Mouse (Mus musculus) liver, embryonic 12.5 days (tissue): ENCODE measurements around the gene Axin2. TPM values are rescaled to one million over a fixed set of nuclear protein-coding genes. Genes with fewer than 3 reads are reported as not detected.

Experiments used
- ATAC-seq: fragments of 200-750 bp; cut with Nextera tagmentation; 2 replicates; pipeline ENCODE4 v1.8.0; 2017; ENCODE audit warnings: moderate number of reproducible peaks, mild to moderate bottlenecking, moderate library complexity
- H3K27ac ChIP-seq: fragments of 300-500 bp; sonication (generic); 2 replicates; pipeline ENCODE4 v1.5.1; 2016; ENCODE audit warnings: mild to moderate bottlenecking
- H3K27me3 ChIP-seq: fragments of 300-500 bp; sonication (generic); replicated peaks from 2 replicates; pipeline ENCODE4 v1.6.1; 2016; ENCODE audit warnings: mild to moderate bottlenecking, moderate library complexity
- H3K36me3 ChIP-seq: fragments of 300-500 bp; sonication (generic); 2 replicates; pipeline ENCODE4 v1.6.1; 2016; ENCODE audit warnings: mild to moderate bottlenecking, moderate library complexity
- H3K4me1 ChIP-seq: fragments of 300-500 bp; sonication (generic); 2 replicates; pipeline ENCODE4 v1.6.1; 2016
- H3K4me2 ChIP-seq: fragments of 300-500 bp; sonication (generic); 2 replicates; pipeline ENCODE4 v1.6.1; 2016; ENCODE audit warnings: mild to moderate bottlenecking, moderate library complexity
- H3K4me3 ChIP-seq: fragments of 300-500 bp; sonication (generic); 2 replicates; pipeline ENCODE4 v1.5.1; 2016; ENCODE audit warnings: mild to moderate bottlenecking, moderate library complexity
- H3K9ac ChIP-seq: fragments of 300-500 bp; sonication (generic); 2 replicates; pipeline ENCODE4 v1.6.1; 2016; ENCODE audit warnings: mild to moderate bottlenecking, moderate library complexity
- H3K9me3 ChIP-seq: fragments of 300-500 bp; sonication (generic); replicated peaks from 2 replicates; pipeline ENCODE4 v1.6.1; 2016; ENCODE audit warnings: mild to moderate bottlenecking, moderate library complexity
- WGBS: fragments of 180-500 bp; shearing (Covaris S2); methylation state at CpG from one replicate; pipeline ENCODE4 v1.1.7; 2016; ENCODE audit not compliant: insufficient replicate concordance; 5-methylcytosine and 5-hydroxymethylcytosine counted together
- polyA plus RNA-seq: library from polyadenylated mRNA; unstranded; fragments of >200 nt; fragmentation: Nextera tagmentation; extraction: Ambion mirVana; gene quantifications from 2 replicates; pipeline ENCODE4 v1.2.1, GENCODE M21; 2016

Axin2 gene
- polyA plus RNA-seq, 1 experiment from 2014 or later = 0.41 TPM

- H3K36me3 ChIP-seq = no peaks in the 10 kb centered on the region
- H3K9me3 ChIP-seq = no peaks in the 10 kb centered on the region
- ATAC-seq = no peak
- no peak overlapping the region for H3K9ac ChIP-seq
- no peaks in the 10 kb centered on the region for H3K27me3 ChIP-seq
- H3K4me3 ChIP-seq = no peak overlapping the region
- WGBS = 68% methylated on average over 5 of the region's 5 CpGs
- H3K4me2 ChIP-seq = no peak overlapping the region
- H3K4me1 ChIP-seq = no peaks in the 10 kb centered on the region
- H3K27ac ChIP-seq = no peak overlapping the region
Measured at GRCm38 (mm10) chr11:108958349-108958748, 38.2 kb downstream of the Axin2 start.

GRCm38 (mm10) chr11:108959196-108959595 is 39.0 kb downstream of the Axin2 start:
- no peaks in the 10 kb centered on the region for H3K36me3 ChIP-seq
- H3K4me3 ChIP-seq = no peak overlapping the region
- no peak for ATAC-seq
- WGBS = 44% methylated on average over 5 of the region's 5 CpGs
- H3K4me1 ChIP-seq = no peaks in the 10 kb centered on the region
- H3K4me2 ChIP-seq = no peak overlapping the region
- no peak overlapping the region for H3K9ac ChIP-seq
- H3K9me3 ChIP-seq = no peaks in the 10 kb centered on the region
- no peak overlapping the region for H3K27ac ChIP-seq
- H3K27me3 ChIP-seq = no peaks in the 10 kb centered on the region

- Histone ChIP-seq H3K9me3 (no peaks in the 10 kb centered on the region), H3K4me1 (no peaks in the 10 kb centered on the region), H3K4me2 (no peak overlapping the region), H3K4me3 (no peak overlapping the region), H3K9ac (no peak overlapping the region), H3K36me3 (no peaks in the 10 kb centered on the region), H3K27ac (no peak overlapping the region), H3K27me3 (no peaks in the 10 kb centered on the region)
- 22% methylated on average over 11 of the region's 11 CpGs for WGBS
- no peak for ATAC-seq
Measured at GRCm38 (mm10) chr11:108961651-108962065, 41.5 kb downstream of the Axin2 start.

GRCm38 (mm10) chr11:108963476-108964232 is 43.5 kb downstream of the Axin2 start:
- H3K36me3 ChIP-seq = no peaks in the 10 kb centered on the region
- H3K4me2 ChIP-seq = no peak overlapping the region
- no peaks in the 10 kb centered on the region for H3K27me3 ChIP-seq
- H3K4me3 ChIP-seq = no peak overlapping the region
- no peaks in the 10 kb centered on the region for H3K9me3 ChIP-seq
- no peak overlapping the region for H3K27ac ChIP-seq
- ATAC-seq = no peak
- no peaks in the 10 kb centered on the region for H3K4me1 ChIP-seq
- 62% methylated on average over 15 of the region's 15 CpGs for WGBS
- no peak overlapping the region for H3K9ac ChIP-seq

GRCm38 (mm10) chr11:108965740-108966139 is 45.6 kb downstream of the Axin2 start:
- WGBS = 58% methylated on average over 6 of the region's 6 CpGs
- ATAC-seq = no peak

GRCm38 (mm10) chr11:108973459-108973858 is 53.3 kb downstream of the Axin2 start:
- no peaks in the 10 kb centered on the region for H3K36me3 ChIP-seq
- no peak for ATAC-seq
- H3K4me1 ChIP-seq = no peaks in the 10 kb centered on the region
- no peak overlapping the region for H3K9ac ChIP-seq
- peaks cover 10% of the 10 kb centered on the region; the same call in 1 of the 2 replicates for H3K27me3 ChIP-seq
- H3K4me2 ChIP-seq = no peak overlapping the region
- 54% methylated on average over 4 of the region's 4 CpGs for WGBS
- H3K27ac ChIP-seq = no peak overlapping the region
- H3K4me3 ChIP-seq = no peak overlapping the region
- H3K9me3 ChIP-seq = no peaks in the 10 kb centered on the region

More at GRCm38 (mm10) chr11:108965740-108966139, 45.6 kb downstream of the Axin2 start:
- no peaks in the 10 kb centered on the region for H3K4me1 ChIP-seq
- no peak overlapping the region for H3K27ac ChIP-seq
- H3K36me3 ChIP-seq = no peaks in the 10 kb centered on the region
- H3K4me2 ChIP-seq = no peak overlapping the region
- no peak overlapping the region for H3K9ac ChIP-seq
- H3K9me3 ChIP-seq = no peaks in the 10 kb centered on the region
- H3K27me3 ChIP-seq = no peaks in the 10 kb centered on the region
- H3K4me3 ChIP-seq = no peak overlapping the region

GRCm38 (mm10) chr11:108973866-108974265 is 53.7 kb downstream of the Axin2 start:
- Histone ChIP-seq H3K9ac (no peak overlapping the region), H3K4me3 (no peak overlapping the region), H3K9me3 (no peaks in the 10 kb centered on the region), H3K4me1 (no peaks in the 10 kb centered on the region), H3K36me3 (no peaks in the 10 kb centered on the region), H3K27me3 (peaks cover 10% of the 10 kb centered on the region; the same call in 1 of the 2 replicates), H3K4me2 (no peak overlapping the region), H3K27ac (no peak overlapping the region)
- WGBS = 49% methylated on average over 5 of the region's 5 CpGs
- ATAC-seq = no peak

- Histone ChIP-seq H3K36me3 (no peaks in the 10 kb centered on the region), H3K9ac (no peak overlapping the region), H3K4me3 (no peak overlapping the region), H3K27me3 (peaks cover 10% of the 10 kb centered on the region; the same call in 1 of the 2 replicates), H3K4me1 (no peaks in the 10 kb centered on the region), H3K27ac (no peak overlapping the region), H3K9me3 (no peaks in the 10 kb centered on the region), H3K4me2 (no peak overlapping the region)
- 31% methylated on average over 11 of the region's 11 CpGs for WGBS
- no peak for ATAC-seq
Measured at GRCm38 (mm10) chr11:108975583-108975982, 55.4 kb downstream of the Axin2 start.

- Histone ChIP-seq H3K4me1 (no peaks in the 10 kb centered on the region), H3K4me2 (no peak overlapping the region), H3K4me3 (no peak overlapping the region), H3K9me3 (no peaks in the 10 kb centered on the region), H3K9ac (no peak overlapping the region), H3K27ac (no peak overlapping the region), H3K36me3 (no peaks in the 10 kb centered on the region), H3K27me3 (peaks cover 2% of the 10 kb centered on the region; the same call in 1 of the 2 replicates)
- no peak for ATAC-seq
- WGBS = 75% methylated on average over 12 of the region's 12 CpGs
Measured at GRCm38 (mm10) chr11:108980530-108980929, 60.4 kb downstream of the Axin2 start.

GRCm38 (mm10) chr11:108981012-108981411 is 60.9 kb downstream of the Axin2 start:
- Histone ChIP-seq H3K4me2 (no peak overlapping the region), H3K36me3 (no peaks in the 10 kb centered on the region), H3K4me1 (no peaks in the 10 kb centered on the region), H3K4me3 (no peak overlapping the region), H3K9ac (no peak overlapping the region), H3K27me3 (no peaks in the 10 kb centered on the region), H3K27ac (no peak overlapping the region), H3K9me3 (no peaks in the 10 kb centered on the region)
- ATAC-seq = no peak
- WGBS = 73% methylated on average over 8 of the region's 8 CpGs

GRCm38 (mm10) chr11:108983409-108984064 is 63.4 kb downstream of the Axin2 start:
- WGBS = 67% methylated on average over 7 of the region's 7 CpGs
- Histone ChIP-seq H3K36me3 (no peaks in the 10 kb centered on the region), H3K27ac (no peak overlapping the region), H3K27me3 (no peaks in the 10 kb centered on the region), H3K9me3 (no peaks in the 10 kb centered on the region), H3K4me3 (no peak overlapping the region), H3K4me1 (no peaks in the 10 kb centered on the region), H3K9ac (no peak overlapping the region), H3K4me2 (no peak overlapping the region)
- no peak for ATAC-seq

- WGBS = 61% methylated on average over 5 of the region's 5 CpGs
Measured at GRCm38 (mm10) chr11:108984711-108985419, 64.7 kb downstream of the Axin2 start.

More at GRCm38 (mm10) chr11:108984711-108985419, 64.7 kb downstream of the Axin2 start:
- no peaks in the 10 kb centered on the region for H3K9me3 ChIP-seq
- H3K27me3 ChIP-seq = no peaks in the 10 kb centered on the region
- H3K4me2 ChIP-seq = no peak overlapping the region
- no peak overlapping the region for H3K9ac ChIP-seq
- H3K4me3 ChIP-seq = no peak overlapping the region
- ATAC-seq = no peak
- H3K27ac ChIP-seq = no peak overlapping the region
- no peaks in the 10 kb centered on the region for H3K36me3 ChIP-seq
- no peaks in the 10 kb centered on the region for H3K4me1 ChIP-seq
